Mouse (Mus musculus): ENCODE measurements around the gene Chrna1. TPM values are rescaled to one million over a fixed set of nuclear protein-coding genes. Genes with fewer than 3 reads are reported as not detected.

Chrna1 gene
- total RNA-seq, 2 experiments from 2014 or later, result 0.18 to 0.39 TPM

DNA sequence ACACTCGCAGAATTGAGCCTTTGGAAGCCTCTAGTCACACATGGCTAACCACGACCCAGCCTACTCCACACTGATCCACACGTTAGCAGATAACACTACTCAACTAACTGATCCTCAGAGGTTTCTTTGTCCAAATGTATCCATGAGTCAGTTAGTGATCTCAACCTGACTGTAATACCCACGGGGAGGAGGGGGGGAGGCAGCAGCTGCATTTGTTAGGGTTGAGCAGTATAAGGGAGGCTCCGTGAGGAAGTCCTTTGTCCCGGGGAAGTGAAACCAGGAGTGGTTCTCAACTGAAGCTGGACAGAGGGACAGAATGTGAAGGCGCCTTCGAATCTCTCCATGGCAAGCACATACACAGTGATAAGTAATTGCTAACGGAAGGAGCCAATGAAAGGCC is 53.4 kb downstream of the Chrna1 start:
- DNase-seq (ENCODE audit: low spot score in 2 of 2), result no peak

- DNase-seq (ENCODE audit: low spot score in 2 of 2), result no peak
These were observed 57.2 kb downstream of the Chrna1 start for GRCm38 (mm10) chr2:73522891-73523290.

- DNase-seq (ENCODE audit: low spot score in 2 of 2), result no peak
These were observed 57.8 kb downstream of the Chrna1 start for GRCm38 (mm10) chr2:73522336-73522735.

GRCm38 (mm10) chr2:73521737-73522136 is 58.4 kb downstream of the Chrna1 start:
- no peak for DNase-seq (ENCODE audit: low spot score in 2 of 2)

GRCm38 (mm10) chr2:73518966-73519365 is 61.2 kb downstream of the Chrna1 start:
- no peak for DNase-seq (ENCODE audit: low spot score in 2 of 2)

DNA sequence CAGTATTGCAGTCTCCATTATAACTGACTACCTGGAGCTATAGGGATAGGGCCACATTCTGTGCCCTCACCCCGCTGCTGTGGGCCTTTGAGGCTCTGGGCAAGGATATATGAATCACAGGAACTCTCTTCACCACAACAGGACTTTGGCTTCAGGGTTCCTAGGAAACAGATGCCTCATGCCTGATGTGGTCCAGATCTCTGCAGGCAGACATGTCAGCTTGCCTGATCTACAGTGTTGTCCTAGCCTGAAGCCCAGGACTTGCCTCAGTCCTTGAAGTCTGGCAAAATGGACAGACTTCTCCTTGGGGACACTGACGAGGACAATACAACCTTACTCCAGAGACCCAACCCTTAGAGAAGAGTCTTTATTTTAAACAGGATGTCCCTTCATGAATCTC is 61.8 kb downstream of the Chrna1 start:
- no peak for DNase-seq (ENCODE audit: low spot score in 2 of 2)

GRCm38 (mm10) chr2:73514178-73514577 is 66.0 kb downstream of the Chrna1 start:
- no peak for DNase-seq (ENCODE audit: low spot score in 2 of 2)

Other genes starting within 250 kb of the Chrna1 start
- 10 to 100 TPM; 36.2 to 40.1 TPM for gene Gpr155, start 193.8 kb downstream of the Chrna1 start, total RNA-seq (2021)
- 10 to 100 TPM in 1 of 2 experiments, 1 to 10 TPM in 1; 9.7 to 10.8 TPM for gene Wipf1, start 50.6 kb downstream of the Chrna1 start, total RNA-seq (2021)
- 100 to 1,000 TPM; 697 to 727 TPM for gene Chn1, start 195.0 kb upstream of the Chrna1 start, total RNA-seq (2021)